Mouse (Mus musculus) frontal cortex, postnatal 10 days (tissue): ENCODE data around the gene 4921524J17Rik.

Experiments
- DNase-seq, 2 experiments: peaks; one replicate each; pipeline ENCODE4 v3.0.0; 2022; ENCODE audit warnings: low spot score in 2 of 2, mixed read lengths in 1 of 2

4921524J17Rik gene

GRCm38 (mm10) chr8:85441564-85441963, 8.9 kb upstream of the 4921524J17Rik start:
- no peak for DNase-seq

DNA sequence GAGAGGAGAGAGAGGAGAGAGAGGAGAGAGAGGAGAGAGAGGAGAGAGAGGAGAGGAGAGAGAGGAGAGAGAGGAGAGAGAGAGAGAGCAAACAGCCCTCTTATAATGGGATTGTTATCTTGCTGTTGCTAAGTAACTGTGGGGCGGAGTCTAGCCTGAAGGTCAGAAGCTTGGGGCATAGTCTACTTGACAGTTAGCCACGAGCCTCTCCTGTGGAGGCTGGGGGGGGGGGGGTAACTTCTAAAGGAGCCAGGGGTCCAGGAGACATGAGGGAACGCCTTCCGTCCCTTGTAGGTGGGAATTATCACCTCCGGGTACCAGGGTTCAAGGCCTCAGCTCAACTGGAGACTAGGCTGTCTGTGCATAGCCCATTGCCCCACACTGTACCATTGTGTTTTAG, 3.1 kb upstream of the 4921524J17Rik start:
- no peak for DNase-seq

DNA sequence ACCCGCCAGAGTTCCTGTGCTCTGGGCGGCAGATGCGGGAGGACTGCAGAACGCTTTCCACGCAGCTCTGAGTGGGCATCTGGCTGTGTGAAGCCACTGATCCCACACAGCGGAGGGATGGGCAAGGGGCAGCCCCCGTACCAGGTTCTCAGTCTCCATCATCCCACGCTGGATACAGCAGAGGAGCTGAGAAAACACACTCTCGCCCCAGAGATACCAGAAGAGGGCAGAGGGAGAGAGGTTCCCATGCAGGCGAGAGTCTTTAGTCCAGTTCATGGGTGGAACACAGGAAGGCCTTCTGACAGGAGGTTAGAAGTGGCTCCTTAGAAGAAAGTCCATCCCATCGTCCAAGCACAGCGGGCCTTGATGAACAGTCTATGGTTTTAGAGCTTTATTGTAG, 2.2 kb upstream of the 4921524J17Rik start:
- DNase-seq = no peak

GRCm38 (mm10) chr8:85433017-85433393, 372 bp upstream of the 4921524J17Rik start:
- no peak for DNase-seq

GRCm38 (mm10) chr8:85431281-85432167, 1.1 kb downstream of the 4921524J17Rik start:
- no peak for DNase-seq

DNA sequence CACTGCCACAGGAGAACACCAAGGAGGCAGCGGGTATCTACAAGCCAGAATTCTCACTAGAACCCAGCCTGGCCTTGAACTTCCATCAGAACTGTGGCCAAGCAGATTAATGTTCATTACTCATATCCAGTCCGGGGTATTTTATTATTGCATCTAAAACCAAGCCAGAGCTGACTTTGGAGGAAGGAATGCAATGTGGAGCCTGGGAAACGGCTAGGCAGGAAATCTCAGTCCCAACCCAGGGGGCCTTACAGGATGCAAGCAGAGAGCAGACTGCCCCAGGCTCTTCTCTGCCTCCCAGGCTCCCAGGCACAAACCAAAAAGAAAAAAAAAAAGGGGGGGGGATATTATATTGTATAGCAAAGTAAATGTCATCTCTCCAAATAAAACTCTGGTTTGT, 1.8 kb downstream of the 4921524J17Rik start:
- no peak for DNase-seq

GRCm38 (mm10) chr8:85429219-85429618, 3.4 kb downstream of the 4921524J17Rik start:
- DNase-seq = no peak

DNA sequence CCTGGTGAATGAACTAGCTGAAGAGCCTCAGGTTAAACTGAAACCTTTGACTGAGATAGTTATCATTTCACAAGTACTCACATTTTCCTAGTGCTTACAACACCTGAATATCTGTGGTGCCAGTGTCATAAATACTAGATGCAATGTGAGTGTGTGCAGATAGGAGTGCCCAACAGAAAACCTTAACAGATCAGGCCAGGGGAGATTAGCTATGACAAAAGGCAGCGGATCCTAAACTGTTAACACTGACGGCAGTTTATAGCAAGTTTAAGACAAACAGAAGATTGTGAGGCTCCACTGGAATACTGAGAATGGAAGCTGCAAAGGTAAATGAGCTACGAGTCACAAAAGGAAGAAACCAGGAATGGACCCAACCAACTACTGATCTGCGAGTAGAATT, 5.6 kb downstream of the 4921524J17Rik start:
- no peak for DNase-seq

DNA sequence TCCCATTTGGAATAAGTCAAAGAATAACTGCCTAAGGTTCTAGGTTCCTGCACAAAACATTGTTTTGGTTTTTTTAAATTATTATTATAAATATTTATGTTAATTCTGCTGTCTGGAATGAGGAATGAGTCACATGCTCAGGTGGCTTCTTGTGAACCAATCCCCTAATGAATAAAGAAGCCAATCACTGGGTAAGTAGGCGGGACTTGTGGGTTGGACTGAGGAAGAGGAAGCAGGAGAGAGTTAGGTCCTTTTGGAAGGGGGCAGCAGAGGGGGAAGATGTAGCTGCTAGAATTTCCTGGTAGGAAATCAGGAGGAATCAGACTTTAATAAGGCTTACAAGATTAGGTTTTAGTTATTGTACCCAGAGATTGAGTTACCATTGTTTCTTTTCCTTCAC, 11.3 kb downstream of the 4921524J17Rik start:
- no peak for DNase-seq

DNA sequence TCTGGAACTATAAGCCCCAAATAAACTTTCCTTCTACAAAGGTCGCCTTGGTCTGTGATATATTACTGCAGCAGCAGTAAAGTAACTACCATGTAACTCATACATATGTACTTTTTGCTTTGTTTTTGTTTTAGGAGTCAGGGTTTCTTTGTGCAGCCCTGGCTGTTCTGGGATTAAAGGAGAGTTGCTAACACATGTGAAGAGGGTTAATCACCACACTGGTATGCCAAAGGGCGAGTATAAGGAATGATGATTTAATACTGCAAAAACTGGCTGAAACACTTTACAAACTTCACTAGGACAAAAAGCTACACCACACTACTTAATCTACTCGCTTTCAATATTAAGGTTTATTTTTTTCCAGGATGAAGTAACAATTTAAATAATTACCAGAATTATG, 24.1 kb downstream of the 4921524J17Rik start:
- no peak for DNase-seq

- DNase-seq = no peak
Observed at GRCm38 (mm10) chr8:85408053-85408505, 24.6 kb downstream of the 4921524J17Rik start.

DNA sequence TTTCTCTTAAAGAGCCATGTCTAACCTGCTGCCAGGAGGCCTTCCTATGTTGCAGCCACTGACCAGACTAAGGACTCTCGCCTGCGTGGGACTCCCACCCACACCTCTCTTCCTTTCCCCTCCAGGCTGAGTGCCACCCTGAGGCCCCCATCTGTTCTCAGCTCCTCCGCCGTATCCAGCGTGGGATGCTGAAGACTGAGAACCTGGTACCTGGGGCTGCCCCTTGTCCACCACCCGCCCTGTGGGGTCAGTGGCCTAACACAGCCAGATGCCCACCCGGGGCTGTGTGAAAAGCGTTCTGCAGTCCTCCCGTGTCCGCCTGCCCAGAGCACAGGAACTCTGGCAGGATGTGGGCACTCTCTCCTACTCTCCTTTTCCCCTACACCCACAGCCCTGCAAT, 26.7 kb downstream of the 4921524J17Rik start:
- no peak for DNase-seq

DNA sequence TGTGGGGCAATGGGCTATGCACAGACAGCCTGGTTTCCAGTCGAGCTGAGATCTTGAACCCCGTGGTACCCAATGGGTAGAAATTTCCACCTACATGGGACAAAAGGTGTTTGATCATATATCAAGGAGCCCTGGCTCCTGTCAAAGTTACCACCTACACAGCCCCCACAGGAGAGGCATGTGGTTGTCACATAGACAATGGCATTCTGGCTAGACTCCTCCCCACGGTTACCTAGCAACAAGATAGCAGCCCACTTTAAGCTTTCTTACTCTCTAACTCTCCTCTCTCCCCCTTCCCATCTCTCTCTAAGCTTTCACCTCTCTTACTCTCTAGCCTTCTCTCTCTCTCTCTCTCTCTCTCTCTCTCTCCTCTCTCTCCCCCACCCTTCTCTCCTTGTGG, 27.2 kb downstream of the 4921524J17Rik start:
- no peak for DNase-seq

DNA sequence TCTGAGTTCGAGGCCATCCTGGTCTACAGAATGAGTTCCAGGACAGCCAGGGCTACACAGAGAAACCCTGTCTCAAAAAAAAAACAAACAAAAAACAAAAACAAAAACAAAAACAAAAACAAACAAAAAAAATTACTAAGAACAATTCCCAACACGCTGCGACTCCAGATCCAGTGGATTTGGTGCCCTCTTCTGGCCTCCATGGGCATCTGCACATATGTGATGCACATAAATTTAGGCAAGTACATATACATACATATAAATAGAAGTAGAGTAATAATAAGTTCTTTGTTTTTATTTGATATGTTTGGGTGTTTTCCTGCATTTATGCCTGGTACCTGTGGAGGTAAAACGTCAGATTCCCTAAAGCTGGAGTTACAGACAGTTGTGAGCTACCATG, 34.1 kb downstream of the 4921524J17Rik start:
- no peak for DNase-seq

DNA sequence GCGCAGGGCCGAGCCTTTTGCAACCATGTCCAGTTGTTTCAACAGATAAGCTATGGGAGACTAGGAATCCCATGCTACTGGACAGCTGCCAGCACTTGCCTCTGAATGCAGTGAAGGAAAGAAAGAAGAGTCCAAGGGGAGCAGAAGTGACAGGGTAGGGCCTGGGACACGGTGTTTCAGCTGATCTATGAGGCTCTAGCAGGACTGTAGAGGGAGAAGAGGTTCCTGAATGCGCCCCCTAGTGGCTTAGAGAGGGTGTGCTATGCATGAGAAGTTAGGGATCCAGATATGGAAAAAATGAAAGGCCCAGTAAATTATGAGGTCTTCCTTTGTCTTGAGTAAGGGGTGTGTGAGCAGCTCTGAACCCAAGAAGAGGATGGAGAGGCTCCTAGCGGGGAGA, 35.1 kb downstream of the 4921524J17Rik start:
- DNase-seq = no peak

DNA sequence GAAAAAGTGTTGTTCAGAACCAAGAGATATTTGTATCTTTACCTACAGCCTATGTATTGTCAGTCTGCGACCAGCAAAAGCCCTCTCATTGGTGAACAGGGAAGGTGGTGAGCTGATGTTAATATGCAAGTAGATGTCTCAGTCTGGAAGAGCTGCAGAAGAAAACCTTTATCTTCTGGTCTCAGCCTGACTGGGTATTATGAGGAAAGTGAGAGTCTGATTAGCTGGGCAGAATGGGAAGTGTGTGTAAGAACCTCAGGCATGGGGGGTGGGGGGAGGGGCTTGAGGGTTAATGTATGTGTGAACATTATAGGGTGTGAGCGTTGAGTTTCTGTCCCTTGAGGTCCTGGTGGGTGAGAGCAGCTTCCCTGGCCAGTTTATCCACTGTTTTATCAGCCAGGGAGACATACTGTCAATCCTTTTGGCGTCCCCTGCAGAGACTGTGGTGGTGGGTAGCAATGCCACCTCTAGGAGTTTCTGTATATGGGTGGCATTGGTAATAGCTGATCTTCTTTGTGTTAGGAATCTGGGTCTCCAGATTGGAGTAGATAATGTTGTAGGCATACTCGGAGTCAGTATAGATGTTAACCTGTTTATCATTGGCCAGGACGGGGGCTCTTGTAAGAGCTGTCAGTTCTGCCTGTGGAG, 36.1 kb downstream of the 4921524J17Rik start:
- no peak for DNase-seq

DNA sequence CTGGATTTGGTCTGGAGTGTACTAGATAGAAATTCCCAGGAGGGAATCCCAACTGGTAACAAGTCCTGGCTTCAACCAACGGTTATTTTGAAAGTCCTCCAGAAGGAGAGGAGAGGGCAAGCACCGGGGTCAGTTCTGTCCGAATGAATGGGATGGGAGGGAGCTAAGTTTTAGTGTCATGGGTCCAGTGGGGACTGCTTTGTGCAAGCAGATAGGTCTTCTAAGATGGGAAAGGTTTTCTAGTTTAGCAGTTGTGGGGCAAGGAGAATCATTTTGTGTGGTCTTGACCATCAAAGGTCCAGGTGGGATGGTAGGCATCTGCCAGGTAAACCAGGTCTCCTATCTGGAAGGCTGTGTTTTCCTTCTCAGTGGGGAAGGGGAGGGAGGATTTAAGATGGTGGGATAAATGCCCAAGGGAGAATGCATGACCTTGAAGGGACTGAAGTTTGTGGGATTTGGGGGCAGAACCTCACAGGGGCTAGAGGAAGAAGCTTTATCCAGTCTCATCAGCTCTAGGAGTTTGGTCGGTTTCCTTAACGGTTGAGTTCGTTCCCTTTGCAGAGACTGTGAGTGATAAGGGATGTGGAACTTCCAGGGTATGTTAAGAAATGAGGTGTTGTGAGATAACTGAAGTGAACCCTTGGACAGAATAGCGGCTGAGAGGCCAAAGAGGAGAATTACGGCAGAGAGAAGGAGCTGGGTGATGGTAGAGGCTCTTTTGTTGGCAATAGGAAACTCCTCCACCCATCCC, 36.8 kb downstream of the 4921524J17Rik start:
- DNase-seq = no peak

GRCm38 (mm10) chr8:85395017-85395416, 37.6 kb downstream of the 4921524J17Rik start:
- DNase-seq = no peak

DNA sequence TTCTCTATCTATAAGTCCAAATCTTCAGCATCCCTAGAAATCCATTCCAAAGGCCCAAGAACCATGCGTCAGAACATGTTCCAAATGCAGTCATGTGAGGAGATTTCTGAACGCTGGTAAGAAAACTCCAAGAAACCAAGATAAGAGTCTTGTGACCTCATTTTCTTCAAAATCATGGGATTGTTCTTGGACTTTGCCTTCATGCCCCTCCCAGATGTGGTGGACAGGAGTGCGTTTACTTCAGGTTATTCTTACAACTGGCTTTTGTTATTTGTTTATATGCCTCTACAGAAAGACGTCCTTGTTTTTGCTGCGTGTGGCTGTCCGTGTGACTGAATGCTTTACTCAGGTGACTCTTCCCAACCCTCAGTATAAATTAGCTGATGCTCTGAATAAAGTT, 39.4 kb downstream of the 4921524J17Rik start:
- no peak for DNase-seq

DNA sequence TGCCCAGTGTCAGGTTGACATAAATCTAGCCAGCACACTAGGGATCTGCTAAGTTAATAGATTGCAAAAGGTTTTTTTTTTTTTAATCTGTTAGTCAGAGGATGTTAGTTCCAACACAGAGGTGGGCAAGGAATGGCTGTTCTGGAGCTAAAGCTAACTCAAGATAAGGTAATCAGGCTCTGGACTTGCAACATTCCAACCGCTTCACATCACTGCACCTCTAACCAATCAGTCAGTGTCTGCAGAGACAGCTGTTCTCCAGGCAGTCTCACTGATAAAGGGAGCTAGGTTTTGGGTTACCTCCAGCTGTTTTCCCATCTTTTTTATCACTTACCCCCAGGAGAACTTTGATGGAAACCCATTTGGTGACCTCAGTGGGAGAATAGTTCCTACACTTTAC, 41.2 kb downstream of the 4921524J17Rik start:
- DNase-seq = no peak

DNA sequence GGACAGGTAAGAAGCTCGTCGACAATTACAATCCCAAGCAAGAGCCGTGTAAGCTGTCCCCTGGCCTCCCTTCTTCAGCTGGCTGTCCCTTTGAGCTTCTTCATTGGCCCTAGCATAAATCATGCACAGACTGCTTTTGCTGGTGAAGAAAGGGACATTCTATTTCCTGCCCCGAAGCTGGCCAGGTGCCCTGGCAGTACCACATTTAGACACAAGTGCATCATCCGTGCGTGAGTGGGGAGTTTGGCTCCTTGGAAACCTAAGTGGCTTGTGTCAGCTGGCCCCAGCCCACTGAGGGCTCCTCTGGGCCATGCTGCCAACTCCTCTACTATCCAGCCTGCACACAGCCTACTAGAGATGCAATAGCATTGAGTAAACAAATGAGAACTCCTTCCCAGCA, 46.4 kb downstream of the 4921524J17Rik start, which contains the start of gene Mylk3:
Gene Mylk3 (minus strand): TSS at position 141 of the 400 bp plus-strand sequence.
- DNase-seq = peak; percentile 16 to 48

DNA sequence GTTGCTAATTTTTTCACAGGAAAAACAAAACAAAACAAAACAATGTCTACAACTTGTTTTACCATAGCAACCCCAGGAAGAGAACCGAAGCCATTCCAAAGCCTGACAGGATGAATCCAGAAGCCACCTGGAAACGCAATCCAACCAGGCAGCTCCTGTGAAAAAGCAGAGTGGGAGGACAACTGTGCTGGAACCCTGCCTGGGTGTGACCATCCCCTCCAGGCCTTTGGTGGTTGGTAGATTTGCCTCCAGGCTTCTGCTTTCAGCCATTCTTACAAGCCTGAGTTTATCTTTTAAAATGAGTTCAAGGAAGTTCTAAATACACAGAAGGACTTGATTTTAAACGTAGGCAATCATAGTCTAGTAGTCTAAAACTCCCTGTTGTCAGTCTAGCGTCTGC, 50.7 kb downstream of the 4921524J17Rik start:
- no peak for DNase-seq
